Mouse (Mus musculus) layer of hippocampus, adult 18-20 months (tissue): Measurements from ENCODE around the gene Rfc5. TPM values are rescaled to one million over a fixed set of nuclear protein-coding genes. Genes with fewer than 3 reads are reported as not detected.
"Not testable (repeated sequence)": the region's sequence is repeated elsewhere in the genome, so short reads cannot be mapped to it uniquely, and the experiment has no call there.

Experiments used
- DNase-seq, 2 experiments: peaks; one replicate each; pipeline ENCODE4 v3.0.0; 2022; ENCODE audit warnings: low spot score in 2 of 2
- long read RNA-seq: library from polyadenylated mRNA; stranded (forward); transcript quantifications from one replicate; pipeline ENCODE4 v2.0.0, GENCODE M21; 2021
- total RNA-seq, 2 experiments: library from RNA; stranded (reverse); gene quantifications; 2 replicates each; pipeline ENCODE4 v1.2.3; 2021

Rfc5 gene
- 10 to 100 TPM; 16.8 to 18.8 TPM for total RNA-seq
- long read RNA-seq, transcript Rfc5-201 (11 exons, 2,796 nt): major isoform, 9 of 16 reads
- long read RNA-seq, partial matches to known transcripts: 4 of 16 reads
- long read RNA-seq, other reads (novel, unspliced or antisense): 1 of 16 reads

DNA sequence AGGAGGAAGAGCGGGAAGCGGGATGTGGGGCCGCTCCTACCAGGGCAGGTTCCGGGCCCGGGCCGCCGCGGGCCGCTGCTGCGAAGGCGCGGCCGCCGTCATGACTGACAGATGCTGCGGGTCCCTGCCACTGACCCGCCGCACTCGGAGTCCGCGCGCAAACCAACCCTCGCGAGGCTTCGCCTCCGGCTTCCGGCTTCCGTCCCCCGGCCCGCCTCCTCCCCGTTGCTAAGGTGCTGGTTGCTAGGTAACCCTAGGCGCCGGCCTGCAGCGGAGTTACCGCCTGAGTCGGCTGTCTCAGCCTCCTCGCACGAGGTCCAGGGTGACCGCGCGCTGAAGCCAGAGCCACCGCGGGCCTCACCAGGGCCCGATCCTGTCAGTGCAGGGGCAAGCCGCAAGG, at the start of gene Rfc5:
Rfc5 (minus strand) TSS at position 171 of the 400 bp plus-strand sequence.
- DNase-seq: peak; percentile 90 to 94

DNA sequence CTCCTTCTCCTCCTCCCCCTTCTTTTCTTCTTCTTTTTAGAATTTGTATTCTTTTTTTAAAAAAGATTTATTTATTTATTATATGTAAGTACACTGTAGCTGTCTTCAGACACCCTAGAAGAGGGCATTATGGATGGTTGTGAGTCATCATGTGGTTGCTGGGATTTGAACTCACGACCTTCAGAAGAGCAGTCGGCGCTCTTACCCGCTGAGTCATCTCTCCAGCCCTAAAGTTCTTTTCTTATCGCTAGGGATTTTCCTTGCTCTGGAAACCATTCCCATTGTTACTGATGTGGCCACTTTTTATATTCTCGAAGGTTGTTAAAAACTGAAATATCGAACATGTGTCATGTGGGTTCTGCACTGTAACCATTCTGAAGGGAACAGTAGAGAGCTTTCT, 44.7 kb upstream of the Rfc5 start:
- DNase-seq: not testable (repeated sequence)

DNA sequence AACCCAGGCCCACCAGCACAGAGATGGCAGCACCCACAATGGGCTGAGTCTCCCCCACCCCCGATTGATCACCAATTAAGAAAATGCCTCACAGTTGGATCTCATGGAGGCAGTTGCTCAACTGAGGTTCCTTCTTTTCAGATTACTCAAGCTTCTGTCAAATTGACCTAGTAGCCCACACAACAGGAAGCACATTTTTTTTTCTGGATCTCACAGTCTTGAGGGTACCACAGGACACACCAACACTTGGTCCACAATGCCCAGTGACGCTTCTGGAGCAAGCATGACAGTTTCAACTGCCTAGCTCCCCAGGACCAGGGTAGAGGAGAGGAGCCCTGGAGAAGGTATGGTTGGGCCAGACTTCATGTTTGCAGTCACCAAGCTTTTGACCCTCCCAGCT, 28.6 kb upstream of the Rfc5 start:
- DNase-seq: no peak

DNA sequence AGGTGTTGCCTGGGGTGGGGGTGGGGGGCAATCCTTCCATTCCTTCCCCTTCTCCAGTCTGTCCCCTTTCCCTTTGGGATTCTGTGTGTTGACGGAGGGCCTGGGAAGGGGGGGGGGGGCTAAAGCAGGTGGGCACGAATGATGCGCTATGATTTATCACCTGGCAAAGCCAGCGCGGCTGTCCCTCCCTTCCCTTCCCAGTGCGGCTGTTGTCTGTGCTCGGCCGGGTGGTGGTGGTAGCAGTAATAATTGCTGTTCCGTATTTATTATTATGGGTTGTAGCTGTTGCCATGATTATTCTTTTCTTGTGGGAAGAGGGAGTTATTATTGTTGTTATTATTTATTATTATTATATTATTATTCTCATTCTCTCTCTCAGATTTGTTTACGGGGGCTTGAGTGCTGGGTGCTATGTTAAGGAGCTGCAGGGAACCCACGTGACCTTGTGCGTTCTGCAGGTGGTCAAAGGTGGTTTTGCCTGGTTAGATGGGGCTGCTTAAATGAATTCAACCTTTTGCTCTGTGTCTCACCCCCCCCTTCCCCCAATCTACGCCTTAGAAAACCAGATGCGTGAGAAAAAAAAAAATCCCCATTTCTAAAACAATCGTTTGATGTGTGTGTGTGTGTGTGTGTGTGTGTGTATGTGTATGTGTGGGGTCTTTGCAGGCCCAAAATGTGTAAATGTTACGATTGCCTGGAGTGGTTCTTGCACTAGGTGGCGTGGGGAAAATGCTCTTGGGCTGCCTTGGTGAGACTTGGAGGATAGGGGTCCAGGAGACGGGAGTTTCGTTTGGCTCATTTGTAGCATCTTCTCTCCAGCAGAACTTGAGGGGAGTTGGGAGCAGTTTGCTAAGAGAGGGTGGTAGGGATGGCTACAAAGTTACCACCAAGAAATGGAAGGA, 26.4 kb upstream of the Rfc5 start:
- peak in 1 of 2 experiments; percentile 29 for DNase-seq

DNA sequence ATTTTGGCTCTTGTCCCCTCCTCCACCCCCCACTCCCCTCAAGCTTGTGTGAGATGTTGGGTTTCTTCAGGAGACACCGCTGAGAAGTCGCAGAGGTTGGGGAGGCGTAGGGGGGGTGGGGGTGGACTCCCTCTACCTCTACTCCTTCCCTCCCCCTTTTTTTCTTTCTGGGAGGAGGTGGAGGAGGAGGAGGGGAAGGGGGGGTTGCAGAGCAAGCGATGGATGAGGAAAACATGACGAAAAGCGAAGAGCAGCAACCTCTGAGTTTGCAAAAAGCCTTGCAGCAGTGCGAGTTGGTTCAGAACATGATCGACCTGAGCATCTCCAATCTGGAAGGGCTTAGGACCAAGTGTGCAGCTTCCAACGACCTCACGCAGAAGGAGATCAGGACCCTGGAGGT, 25.8 kb upstream of the Rfc5 start:
- peak in 1 of 2 experiments; percentile 39 for DNase-seq

DNA sequence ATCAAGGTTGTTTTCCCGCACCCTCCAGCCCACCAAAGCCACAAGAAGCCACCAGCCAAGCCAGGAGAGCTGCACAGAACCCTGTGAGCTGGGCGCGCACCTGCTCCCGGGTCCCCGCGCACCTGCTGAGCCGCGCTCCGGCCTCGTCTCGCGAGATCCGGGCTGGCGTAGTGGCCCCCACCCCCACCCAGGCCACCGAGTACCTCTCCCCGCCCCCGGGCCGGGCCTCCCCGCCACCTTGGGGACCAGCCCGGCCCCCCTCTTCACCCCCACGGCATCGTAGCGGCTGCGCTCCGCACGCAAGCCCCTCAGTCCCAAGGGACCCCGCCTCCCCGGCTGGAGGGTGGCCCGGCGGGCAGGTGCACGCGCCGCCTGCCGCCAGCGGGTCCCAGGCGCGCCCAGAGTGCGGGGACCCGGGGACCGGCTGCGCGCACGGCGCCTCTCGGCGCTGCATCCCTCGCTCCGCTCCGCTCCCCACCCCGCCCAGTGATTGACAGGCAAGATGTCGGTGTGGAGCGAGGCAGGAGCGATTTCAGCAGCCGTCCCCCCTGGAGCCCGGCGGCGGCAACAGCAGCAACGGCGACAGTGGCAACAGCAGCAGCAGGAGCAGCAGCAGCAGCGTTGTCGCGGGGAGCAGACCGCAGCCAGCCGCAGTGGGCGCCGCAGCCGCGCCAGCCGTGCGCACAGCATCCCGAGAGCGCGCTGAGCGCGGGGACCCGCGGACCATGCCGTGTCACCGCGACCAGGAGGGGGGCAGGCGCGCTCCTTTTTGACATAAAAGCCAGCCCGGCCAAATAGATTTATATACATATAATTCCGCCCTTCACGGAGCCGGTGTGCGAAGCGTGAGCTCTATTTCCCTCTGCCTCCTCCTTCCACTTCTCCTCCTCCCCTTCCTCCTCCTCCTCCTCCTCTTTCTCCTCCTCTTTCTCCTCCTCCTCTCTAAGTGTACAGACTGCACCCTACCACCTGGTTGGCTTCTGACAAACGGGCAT, 25.0 kb upstream of the Rfc5 start, which contains the start of gene Ksr2:
Ksr2 (plus strand) TSS at position 494 of the 995 bp plus-strand sequence.
- DNase-seq: peak; percentile 77 to 81

DNA sequence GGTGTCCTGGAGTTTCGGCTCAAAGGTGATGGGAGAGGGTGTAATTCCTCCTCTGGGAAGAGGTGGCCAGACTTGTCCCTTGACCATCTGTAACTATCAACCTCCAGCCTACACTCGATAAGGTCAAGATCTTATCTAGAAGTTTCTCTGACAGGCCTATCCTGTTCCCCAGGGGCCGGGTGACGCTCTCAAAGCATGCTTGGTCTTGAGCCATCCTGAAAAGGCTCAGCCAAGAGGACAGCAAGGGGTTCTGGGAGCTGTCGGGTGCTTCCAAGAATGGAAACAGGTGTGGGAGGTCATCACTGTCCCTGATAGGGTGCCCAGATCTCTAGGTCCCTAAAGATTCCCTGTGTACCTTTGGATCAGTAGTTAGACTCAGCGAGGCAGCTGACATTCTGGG, 20.5 kb upstream of the Rfc5 start:
- no peak for DNase-seq

DNA sequence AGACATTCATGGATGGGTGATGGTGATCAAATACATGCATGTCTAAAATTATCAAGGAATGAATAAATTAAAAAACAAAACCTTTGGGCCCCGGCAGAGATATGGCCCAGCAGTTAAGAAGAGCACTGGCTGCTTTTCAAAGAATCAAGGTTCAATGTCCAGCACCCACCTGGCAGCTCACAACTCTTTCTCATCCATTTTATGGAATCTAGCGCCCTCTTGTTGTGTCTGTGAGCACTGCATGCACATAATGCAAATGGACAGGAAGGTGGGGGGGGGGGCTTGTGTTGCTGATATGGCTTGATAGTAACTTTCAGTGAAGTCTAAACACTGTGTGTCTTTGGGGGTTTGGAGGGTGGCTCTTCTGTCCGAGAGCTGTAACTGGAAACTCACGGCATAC, 19.4 kb upstream of the Rfc5 start:
- no peak for DNase-seq

DNA sequence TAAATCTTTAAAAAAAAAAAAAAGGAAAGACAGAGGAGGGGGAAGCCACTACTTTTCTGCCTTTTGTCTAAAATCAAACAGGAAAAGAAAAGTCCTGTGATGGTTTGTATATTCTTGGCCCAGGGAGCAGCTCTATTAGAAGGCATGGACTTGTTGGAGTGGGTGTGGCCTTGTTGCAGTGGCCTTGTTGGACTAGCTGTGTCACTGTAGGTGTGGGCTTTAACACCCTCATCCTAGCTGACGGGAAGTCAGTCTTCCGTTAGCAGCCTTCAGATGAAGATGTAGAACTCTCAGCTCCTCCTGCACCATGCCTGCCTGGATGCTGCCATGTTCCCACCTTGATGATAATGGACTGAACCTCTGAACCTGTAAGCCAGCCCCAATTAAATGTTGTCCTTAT, 15.8 kb upstream of the Rfc5 start:
- DNase-seq: not testable (repeated sequence)

DNA sequence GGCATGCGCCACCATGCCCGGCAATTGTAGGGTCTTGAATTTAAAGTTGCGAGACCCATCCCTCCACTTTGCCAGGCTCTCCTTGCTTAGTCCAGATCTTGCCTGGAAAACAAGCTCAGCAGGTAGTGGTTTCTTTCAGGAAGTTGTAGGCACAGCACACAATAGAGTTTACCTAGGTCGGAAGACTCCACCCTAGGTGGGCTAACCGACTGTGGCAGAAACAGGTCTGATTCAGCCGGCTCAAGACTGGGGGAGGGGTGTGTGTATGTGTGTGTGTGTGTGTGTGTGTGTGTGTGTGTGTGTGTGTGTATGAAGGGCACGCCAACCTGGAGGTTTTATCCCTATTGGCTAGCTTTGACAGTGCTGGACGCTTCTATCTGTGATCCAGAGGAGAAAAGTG, 14.8 kb upstream of the Rfc5 start:
- no peak for DNase-seq

DNA sequence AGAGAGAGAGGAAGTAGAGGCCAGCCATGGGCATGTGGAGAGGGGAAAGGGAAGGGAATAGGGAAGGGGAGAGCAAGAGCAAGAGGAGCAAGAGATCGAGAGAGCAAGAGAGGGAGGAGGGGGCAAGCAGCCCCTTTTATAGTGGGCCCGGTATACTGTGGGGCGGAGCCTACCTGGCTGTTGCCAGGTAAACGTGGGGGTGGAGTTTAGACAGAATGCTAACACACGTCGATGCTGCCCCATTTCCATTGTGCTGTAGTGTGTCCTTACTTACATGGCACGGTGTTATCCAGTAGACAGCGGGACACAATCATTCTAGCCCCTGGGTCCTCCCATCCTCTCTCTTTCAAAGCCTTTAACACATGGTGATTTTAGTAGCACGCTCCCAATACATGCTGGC, 10.4 kb upstream of the Rfc5 start:
- no peak for DNase-seq

DNA sequence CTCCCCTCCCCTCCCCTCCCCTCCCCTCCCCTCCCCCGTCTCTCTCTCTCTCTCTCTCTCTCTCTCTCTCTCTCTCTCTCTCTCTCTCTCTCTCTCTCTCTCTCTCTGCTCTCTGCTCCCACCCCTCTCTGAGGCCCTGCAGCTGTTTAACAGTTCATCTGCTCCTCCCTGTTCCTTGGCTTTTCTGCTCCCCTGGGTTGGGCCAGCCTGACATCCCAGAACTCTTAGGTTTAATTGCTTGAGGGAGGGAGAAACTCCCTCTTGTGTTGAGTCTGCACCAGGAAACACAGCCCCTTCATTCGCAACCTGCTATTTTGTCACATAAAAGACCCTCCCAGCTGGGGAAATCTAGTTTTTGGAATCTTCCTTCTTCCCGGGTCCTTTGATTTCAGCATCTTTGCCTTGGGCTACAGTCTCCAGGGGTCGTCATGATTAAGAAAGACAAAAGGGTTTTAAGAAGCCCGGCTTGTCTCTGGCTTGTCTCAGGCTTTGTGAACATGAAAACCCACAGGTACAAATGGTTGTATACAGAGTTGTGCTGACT, 9.2 kb upstream of the Rfc5 start:
- DNase-seq: no peak

DNA sequence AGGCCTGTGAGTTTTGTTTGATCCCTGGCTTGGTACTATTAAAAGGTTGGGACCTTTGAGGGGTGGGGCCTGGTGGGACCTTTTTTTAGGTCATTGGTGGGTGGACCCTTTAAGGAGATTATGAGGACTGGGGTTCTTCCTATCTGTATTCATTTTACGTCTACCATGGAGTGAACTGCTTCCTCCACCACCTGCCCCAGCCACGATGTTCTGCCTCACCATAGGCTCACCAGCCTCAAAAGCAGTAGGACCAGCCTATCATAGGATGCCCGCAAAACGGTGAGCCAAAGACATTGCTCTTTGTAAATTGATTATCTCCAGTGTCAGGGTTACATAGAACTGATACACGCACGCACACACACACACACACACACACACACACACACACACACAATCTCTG, 8.5 kb upstream of the Rfc5 start:
- DNase-seq: no peak

DNA sequence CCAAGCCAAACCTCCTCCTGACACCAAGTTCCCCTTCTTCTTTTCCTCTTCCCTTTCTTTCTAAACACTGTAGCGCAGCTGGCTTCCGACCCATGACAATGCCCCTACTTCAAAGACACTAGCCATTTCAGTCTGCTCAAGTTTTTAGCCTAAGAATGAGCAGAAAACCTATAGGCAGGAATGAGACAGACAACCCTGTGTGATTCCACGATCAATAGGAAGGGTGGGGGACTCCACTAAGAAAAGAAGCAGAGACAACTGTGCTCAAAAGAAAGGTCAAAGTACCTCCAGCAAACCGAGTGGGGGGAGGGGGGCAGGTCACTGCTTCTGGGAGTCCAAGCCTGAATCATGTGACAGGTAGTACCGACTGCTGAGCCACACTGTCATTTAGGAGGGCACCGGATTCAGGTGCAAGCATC, 7.8 kb upstream of the Rfc5 start:
- no peak for DNase-seq

DNA sequence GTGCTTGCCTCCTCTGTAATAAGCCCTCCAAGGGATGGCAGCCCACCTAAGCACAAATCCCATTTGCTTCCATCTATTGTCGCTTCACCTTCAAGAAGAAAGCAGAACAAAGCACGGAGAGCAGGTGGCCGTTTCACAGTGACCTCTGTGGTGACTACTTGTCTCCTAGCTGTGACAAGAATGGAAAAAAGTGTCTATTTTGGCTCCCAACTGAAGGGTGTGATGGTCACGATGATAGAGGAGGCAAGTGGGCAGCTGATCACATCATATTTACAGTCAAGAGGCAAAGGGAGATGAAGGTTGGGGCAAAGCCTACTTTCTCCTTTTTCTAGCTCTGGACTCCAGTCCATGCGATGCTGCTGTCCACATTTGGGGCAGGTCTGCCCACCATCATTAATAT, 7.0 kb upstream of the Rfc5 start:
- no peak for DNase-seq

DNA sequence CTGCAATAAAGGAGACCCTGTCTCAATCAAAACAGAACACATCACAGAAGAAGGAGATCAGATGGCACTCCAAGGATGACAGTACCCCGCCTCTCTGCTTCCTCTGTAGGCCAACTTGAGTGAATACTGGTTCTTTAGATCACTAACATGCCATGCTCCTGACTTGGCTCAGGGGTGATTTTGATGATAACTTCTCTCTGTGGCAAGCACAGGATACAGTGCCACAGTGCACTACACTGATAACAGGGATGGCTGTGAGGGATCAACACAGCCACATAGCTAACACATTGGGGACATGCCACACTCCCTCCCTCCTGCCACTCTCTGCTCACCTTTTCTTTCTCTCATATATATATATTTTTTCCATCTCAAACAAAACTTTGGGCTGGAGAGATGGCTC, 2.0 kb upstream of the Rfc5 start:
- no peak for DNase-seq

DNA sequence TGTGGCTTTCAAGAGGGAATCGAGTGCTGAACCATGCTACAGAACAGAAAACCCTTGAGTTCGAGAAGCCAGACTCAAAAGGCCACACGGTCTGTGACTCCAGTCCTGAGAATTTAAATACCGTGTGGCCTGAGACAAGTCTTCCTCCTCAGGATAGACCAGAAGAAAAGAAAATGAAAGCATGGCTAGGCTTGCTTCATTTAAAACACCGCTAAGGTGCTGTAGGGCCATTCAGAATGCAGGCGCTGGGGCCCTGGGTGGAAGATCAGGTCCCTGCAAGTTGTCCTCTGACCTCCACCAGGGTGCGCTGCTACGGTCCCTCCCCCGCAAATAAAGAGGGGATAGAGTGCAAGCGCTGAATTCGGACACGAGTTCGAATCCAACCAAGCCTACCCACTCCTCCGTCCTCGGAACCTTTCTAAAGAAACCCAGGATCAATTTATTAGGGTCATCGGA, 523 bp downstream of the Rfc5 start:
- no peak for DNase-seq

DNA sequence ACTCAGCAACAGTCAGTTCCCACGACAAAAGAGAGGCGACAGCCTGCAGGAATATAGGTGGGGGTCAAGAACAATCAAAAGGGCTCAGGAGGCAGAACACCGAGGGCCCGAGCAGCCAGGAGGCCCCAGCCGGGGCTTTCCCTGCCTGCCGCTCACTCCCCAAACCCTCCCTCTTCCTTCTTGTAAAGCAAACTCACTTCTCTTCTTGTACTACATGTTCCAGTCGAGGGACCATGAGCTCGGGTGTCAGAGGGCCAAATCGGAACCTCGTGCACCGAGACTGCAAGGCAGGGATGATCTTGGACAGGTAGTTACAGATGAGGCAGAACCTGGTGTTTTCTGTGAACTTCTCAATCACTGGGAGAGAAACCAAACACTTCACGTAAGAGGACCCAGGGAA, 5.6 kb downstream of the Rfc5 start:
- no peak for DNase-seq

DNA sequence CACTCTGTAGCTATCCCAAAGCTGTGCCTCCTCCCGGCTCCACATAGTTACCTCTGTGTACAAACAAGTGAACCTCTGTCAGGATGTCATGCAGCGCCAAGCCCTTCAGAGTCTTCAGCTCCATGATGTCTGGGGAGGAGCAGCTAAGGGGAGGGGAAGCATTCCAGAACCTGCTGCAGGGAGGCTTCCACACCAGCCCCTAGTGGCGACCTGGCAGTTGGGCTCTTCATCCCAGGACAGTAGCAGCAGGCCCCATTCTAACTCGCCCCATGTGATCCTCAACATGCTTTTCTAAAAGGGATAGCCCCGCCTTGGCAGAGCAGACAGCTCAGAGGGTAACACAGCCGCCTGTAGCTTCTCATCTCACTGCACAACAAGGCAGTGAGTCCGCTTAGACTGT, 7.1 kb downstream of the Rfc5 start:
- DNase-seq: no peak

DNA sequence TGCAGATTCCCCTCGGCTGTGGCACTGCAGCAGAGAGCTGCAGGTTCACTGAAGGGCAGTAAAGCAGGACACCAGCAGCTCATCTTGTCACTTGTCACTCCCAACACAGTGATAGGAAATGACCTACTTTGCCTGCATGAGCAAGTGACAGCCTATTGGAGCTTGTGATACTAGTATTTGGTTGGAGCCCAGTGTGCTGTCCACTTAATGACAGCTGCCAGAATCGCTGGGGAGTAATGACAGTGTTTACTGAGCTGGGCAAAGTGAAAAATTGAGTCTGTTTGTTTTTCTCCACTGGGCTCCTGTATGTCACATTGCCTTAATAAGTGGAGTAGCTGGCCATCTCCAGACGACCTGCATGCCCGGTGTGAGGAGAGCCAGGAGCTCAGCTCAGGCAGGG, 8.6 kb downstream of the Rfc5 start:
- DNase-seq: no peak

DNA sequence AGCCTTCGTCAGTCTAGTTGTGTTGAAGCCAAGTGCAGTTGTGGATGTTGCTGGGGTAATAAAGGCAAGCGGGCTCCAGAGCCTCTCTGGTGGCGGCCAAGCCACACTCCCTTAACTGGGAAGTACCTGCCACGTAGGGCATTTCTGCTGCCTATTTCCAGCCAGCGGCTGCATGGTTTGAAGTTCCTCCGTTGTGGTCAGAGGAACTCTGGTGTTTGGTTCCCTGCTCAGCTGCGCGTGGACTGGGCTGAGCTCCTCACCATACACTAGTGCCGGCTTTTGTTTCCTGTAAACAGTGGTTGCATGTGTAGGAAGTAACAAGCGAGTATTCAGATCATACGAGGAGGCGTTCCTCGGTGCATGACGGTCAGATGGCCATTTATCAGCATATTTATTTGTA, 11.1 kb downstream of the Rfc5 start:
- DNase-seq: not testable (repeated sequence)
